Mouse (Mus musculus): ENCODE results near the gene Tspyl4. TPM values are rescaled to one million over a fixed set of nuclear protein-coding genes. Genes with fewer than 3 reads are reported as not detected.

Tspyl4 gene
- total RNA-seq, 2 experiments from 2014 or later = 1.8 to 3.6 TPM

GRCm38 (mm10) chr10:34317217-34317606 lies 20.0 kb downstream of the Tspyl4 start:
- ATAC-seq (replicated peaks; ENCODE audit: poor library complexity) = no peak

GRCm38 (mm10) chr10:34320809-34321208 lies 23.6 kb downstream of the Tspyl4 start:
- ATAC-seq (replicated peaks; ENCODE audit: poor library complexity) = no peak

- peak; percentile 85 for ATAC-seq (replicated peaks; ENCODE audit: poor library complexity)
These were observed 29.5 kb downstream of the Tspyl4 start for GRCm38 (mm10) chr10:34326701-34327100.

GRCm38 (mm10) chr10:34327144-34327543 lies 29.9 kb downstream of the Tspyl4 start:
- ATAC-seq (replicated peaks; ENCODE audit: poor library complexity) = no peak

GRCm38 (mm10) chr10:34328310-34328709 lies 31.1 kb downstream of the Tspyl4 start:
- peak; percentile 86 for ATAC-seq (replicated peaks; ENCODE audit: poor library complexity)

- no peak for ATAC-seq (replicated peaks; ENCODE audit: poor library complexity)
These were observed 43.8 kb downstream of the Tspyl4 start for GRCm38 (mm10) chr10:34341014-34341413.

- ATAC-seq (replicated peaks; ENCODE audit: poor library complexity) = peak; percentile 83
These were observed 44.6 kb downstream of the Tspyl4 start for GRCm38 (mm10) chr10:34341886-34342285.

Other genes with a start within 250 kb of the Tspyl4 start
- gene Calhm5, start 200.9 kb upstream of the Tspyl4 start, total RNA-seq (2015) = not detected in 2 replicates
- not detected in 2 replicates for gene Calhm5, start 200.9 kb upstream of the Tspyl4 start, total RNA-seq (2017)
- gene Calhm6, start 169.5 kb upstream of the Tspyl4 start, total RNA-seq (2015) = 3.4 and 3.8 TPM in 2 replicates
- 2.6 and 3.5 TPM in 2 replicates for gene Calhm6, start 169.5 kb upstream of the Tspyl4 start, total RNA-seq (2017)
- 1.1 and 1.3 TPM in 2 replicates for gene Dse, start 89.7 kb upstream of the Tspyl4 start, total RNA-seq (2015)
- gene Dse, start 89.7 kb upstream of the Tspyl4 start, total RNA-seq (2017) = 0.79 and 0.91 TPM in 2 replicates
- gene Tspyl1, start 15.3 kb upstream of the Tspyl4 start, total RNA-seq (2015) = 29.5 and 34.2 TPM in 2 replicates
- 36.7 and 36.9 TPM in 2 replicates for gene Tspyl1, start 15.3 kb upstream of the Tspyl4 start, total RNA-seq (2017)
- not detected in 2 replicates for gene Col10a1, start 92.5 kb downstream of the Tspyl4 start, total RNA-seq (2015)
- not detected in 2 replicates for gene Col10a1, start 92.5 kb downstream of the Tspyl4 start, total RNA-seq (2017)
- 27.3 and 31.8 TPM in 2 replicates for gene Nt5dc1, start 121.1 kb downstream of the Tspyl4 start, total RNA-seq (2015)
- gene Nt5dc1, start 121.1 kb downstream of the Tspyl4 start, total RNA-seq (2017) = 25.3 and 26.5 TPM in 2 replicates
- not detected in 2 replicates for gene Frk, start 186.0 kb downstream of the Tspyl4 start, total RNA-seq (2015)
- gene Frk, start 186.0 kb downstream of the Tspyl4 start, total RNA-seq (2017) = 0.10 TPM in 1 of 2 replicates, not detected in the other

Data from megakaryocyte progenitor cell, adult 5-6 weeks (primary cell).